Mouse (Mus musculus): ENCODE measurements around the gene Zfyve1.
A peak's percentile ranks its signal among the peaks of the same experiment; 100 is the strongest.

DNA sequence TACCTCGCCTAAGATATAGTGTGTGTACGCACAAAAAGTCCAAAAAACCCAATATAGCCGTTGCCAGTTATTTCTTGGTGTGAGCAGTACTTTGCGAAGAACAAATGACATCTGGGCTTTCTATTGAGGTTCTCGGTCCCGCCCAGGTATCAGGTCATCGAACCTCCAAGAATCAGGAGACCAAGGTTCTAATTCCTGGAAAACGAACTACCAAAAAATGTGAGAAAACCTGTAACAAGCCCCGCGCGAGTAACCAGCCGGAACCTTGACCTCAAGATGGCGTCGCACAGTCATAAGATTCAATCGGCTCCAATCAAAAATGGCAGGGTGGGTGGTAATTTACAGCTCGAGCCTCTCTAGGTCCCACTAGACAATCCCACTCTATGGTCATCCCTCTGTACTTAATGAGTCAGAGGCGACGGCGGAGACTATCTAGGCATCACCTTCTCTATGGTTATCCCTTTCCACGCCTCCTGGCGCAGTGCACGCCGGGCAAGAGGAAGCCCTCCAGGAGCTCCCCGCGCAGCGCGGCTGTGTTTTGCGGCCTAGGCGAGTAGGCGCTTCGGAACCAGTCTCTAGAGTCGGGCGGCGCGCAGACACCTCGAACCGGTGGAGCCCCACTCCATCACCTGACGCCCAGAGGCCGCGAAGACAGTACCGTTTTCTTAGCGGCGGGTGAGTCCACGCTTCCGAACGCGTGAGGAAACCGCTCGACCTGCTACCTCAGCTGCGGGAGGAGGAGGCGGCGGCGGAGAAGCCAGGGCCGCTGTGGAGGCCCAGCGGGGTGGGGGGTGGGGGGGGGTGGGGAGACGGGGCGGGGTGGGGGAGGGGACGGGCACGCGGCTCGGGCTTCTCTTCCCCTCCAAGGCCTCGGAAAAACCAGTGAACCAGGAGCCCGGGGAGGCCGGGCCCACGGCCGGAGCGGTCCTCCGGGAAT lies 35.0 kb upstream of the Zfyve1 start:
- TF ChIP-seq CTCF (IDR thresholded peaks at IDR 0.05; ENCODE audit: borderline replicate concordance, insufficient read depth, low read length) (no peak), POLR2A (IDR thresholded peaks at IDR 0.05; ENCODE audit: low read depth, low read length) (peak; percentile 73)

All from embryonic fibroblast, embryonic 13.5 days (primary cell).